Mouse (Mus musculus): Measurements from ENCODE around the gene Borcs7. TPM values are rescaled to one million over a fixed set of nuclear protein-coding genes. Genes with fewer than 3 reads are reported as not detected.

The Borcs7 gene
- polyA plus RNA-seq (2017; shearing (Covaris generic)): 1.8 TPM

DNA sequence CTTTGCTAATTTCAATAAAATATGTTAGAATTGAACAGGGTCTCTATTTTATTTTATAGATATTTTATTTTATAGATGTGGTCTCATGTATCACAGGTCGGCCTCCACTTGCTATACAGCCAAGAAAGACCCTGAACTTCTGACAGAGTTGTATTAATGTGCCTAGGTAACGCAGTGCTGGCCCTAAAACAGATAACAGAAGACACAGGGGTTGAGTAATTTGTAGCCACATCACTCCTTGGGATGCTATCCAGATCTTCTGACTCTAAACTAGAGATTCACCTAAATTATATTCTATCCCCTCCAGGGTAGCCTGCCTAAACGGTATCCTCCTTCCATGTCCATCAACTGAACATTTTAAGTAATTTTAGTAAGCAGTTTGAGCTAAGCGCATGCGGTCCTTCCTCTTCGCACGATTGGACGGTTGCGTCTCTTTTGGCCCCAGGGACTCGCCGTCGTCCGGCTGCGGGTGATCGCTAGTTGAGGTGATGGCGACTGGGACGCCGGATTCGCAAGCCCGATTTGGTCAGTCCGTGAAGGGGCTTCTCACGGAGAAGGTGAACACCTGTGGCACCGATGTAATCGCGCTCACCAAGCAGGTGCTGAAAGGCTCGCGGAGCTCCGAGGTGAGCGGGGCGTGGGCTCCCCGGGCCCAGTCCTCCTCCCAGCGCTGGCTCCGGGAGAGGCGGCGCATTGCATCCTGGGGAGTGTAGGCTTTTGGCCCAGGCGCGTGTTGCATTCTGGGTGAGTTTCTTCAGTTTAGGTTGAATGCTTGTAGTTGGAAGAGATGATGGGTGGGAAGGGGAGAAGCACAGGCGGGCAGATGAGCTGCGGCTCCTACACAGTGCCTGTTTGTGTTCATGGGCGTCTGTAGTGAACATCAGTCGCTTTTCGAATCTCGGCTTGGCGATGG is at the start of gene Borcs7:
TSS of gene Borcs7 (plus strand) at position 447 of the 913 bp plus-strand sequence.

DNA sequence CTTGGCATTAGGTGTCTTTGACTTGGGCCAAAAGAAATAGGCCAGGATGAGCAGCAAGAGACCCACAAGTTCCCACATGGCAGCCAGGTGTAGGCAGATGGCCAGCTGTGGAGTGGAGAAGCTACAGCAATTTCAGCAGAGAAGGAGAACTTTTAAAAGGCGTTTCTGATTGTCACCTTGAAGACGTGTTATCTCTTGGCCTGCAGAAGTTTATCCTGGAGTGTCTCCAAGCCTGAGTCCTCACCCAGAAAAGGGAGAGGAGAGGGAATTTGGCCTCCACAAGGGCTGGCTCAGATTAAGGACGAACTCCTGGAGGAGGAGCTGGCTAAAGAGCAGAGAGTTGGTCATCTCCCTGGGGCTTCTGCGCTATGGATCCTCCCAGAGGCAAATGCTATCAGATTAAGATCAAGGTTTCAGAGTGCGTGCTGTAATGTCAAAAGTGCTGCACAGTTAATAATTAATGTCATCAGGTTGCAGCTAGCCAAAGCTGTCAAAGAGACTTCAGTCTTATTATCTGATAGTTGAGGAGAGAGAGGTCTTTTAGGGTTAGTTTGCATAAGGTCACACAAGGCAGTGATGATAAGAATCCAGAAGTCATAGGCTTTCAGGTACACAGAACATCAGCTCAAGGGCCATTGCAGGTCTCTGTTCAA is 16.8 kb upstream of the Borcs7 start, which contains the start of gene Cyp17a1:
TSS of gene Cyp17a1 (minus strand) at position 407 of the 653 bp plus-strand sequence.

DNA sequence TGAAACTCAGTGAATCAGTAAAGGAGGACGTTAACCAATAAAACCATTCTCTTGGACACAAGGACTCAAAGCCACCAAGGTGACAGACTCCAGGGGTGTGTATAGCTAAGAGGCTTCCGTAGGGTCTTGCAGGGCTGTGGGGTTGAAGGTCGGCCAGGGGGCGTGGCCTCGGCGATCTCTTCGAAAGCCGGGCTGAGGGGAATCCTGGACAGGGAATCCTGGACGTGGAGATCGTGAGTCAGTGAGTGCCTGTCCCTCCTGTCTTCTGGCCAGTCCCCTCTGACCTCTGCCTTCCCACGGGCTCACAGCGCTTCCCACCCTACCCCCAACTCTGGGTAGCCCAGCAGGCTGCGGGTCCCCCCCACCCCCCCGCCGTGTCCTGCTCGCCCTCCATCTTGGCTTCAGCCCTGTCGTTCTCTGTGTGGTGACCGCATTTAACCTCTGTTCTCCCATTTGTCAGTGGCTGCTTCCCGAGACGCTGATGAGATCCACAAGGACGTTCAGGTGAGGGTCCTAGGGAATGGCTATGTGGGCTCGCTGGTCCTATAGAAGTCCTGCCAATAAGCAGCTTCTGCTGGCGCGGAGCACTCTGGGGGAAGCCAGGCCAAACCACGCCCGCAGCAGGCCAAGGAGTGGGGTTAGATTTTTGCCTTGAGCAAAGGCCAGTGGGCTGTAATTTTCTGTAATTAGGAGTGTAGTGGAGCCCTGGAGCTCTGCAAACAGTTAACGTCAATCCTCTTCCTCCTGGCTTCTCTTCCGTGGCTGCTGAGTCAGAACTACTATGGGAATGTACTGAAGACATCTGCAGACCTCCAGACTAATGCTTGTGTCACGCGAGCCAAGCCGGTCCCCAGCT is 17.8 kb downstream of the Borcs7 start, which contains the start of gene As3mt:
TSS of gene As3mt (plus strand) at position 163 of the 856 bp plus-strand sequence.

Other genes with a start within 250 kb of the Borcs7 start
- gene Trim8, start 188.2 kb upstream of the Borcs7 start, polyA plus RNA-seq (2017; shearing (Covaris generic)): 67.2 TPM
- gene Arl3, start 116.7 kb upstream of the Borcs7 start, polyA plus RNA-seq (2017; shearing (Covaris generic)): 10.2 TPM
- 6.3 TPM for gene Sfxn2, start 116.5 kb upstream of the Borcs7 start, polyA plus RNA-seq (2017; shearing (Covaris generic))
- 73.2 TPM for gene Wbp1l, start 90.8 kb upstream of the Borcs7 start, polyA plus RNA-seq (2017; shearing (Covaris generic))
- gene Cyp17a1, start 16.7 kb upstream of the Borcs7 start, polyA plus RNA-seq (2017; shearing (Covaris generic)): 1.2 TPM
- gene As3mt, start 17.6 kb downstream of the Borcs7 start, polyA plus RNA-seq (2017; shearing (Covaris generic)): 3.7 TPM
- gene Cnnm2, start 71.7 kb downstream of the Borcs7 start, polyA plus RNA-seq (2017; shearing (Covaris generic)): 4.5 TPM

Measured in effector memory CD4-positive, alpha-beta T cell, adult 7 months (primary cell).